Mouse (Mus musculus): ENCODE results near the gene Tmem39a.

Gene Tmem39a

GRCm38 (mm10) chr16:38558221-38558748 is at the start of gene Tmem39a:
Gene Tmem39a, plus strand, starts transcription at chr16:38558698.
- DNase-seq (ENCODE audit: low spot score in 2 of 2): no peak

GRCm38 (mm10) chr16:38510846-38511245 is 47.7 kb upstream of the Tmem39a start:
- no peak for DNase-seq (ENCODE audit: low spot score in 2 of 2)

GRCm38 (mm10) chr16:38519140-38519539 is 39.4 kb upstream of the Tmem39a start:
- no peak for DNase-seq (ENCODE audit: low spot score in 2 of 2)

GRCm38 (mm10) chr16:38521211-38521987 is 37.1 kb upstream of the Tmem39a start:
- DNase-seq (ENCODE audit: low spot score in 2 of 2): no peak

- DNase-seq (ENCODE audit: low spot score in 2 of 2): peak; percentile 95 to 97
Measured at GRCm38 (mm10) chr16:38522129-38523084, 36.1 kb upstream of the Tmem39a start, which contains the start of gene Timmdc1. Gene Timmdc1, minus strand, starts transcription at chr16:38522663.

GRCm38 (mm10) chr16:38526264-38526663 is 32.2 kb upstream of the Tmem39a start:
- no peak for DNase-seq (ENCODE audit: low spot score in 2 of 2)

- peak; percentile 70 to 86 for DNase-seq (ENCODE audit: low spot score in 2 of 2)
Measured at GRCm38 (mm10) chr16:38536544-38537146, 21.9 kb upstream of the Tmem39a start.

GRCm38 (mm10) chr16:38538716-38539380 is 19.6 kb upstream of the Tmem39a start:
- no peak for DNase-seq (ENCODE audit: low spot score in 2 of 2)

GRCm38 (mm10) chr16:38548000-38548399 is 10.5 kb upstream of the Tmem39a start:
- no peak for DNase-seq (ENCODE audit: low spot score in 2 of 2)

- DNase-seq (ENCODE audit: low spot score in 2 of 2): peak; percentile 64 to 86
Measured at GRCm38 (mm10) chr16:38549479-38550396, 8.8 kb upstream of the Tmem39a start, which contains the start of gene Poglut1. Gene Poglut1, minus strand, starts transcription at chr16:38550258.

GRCm38 (mm10) chr16:38555988-38556387 is 2.5 kb upstream of the Tmem39a start:
- DNase-seq (ENCODE audit: low spot score in 2 of 2): no peak

- DNase-seq (ENCODE audit: low spot score in 2 of 2): peak; percentile 92 to 96
Measured at GRCm38 (mm10) chr16:38562131-38562967, 3.9 kb downstream of the Tmem39a start.

GRCm38 (mm10) chr16:38562968-38563327 is 4.5 kb downstream of the Tmem39a start:
- DNase-seq (ENCODE audit: low spot score in 2 of 2): no peak

GRCm38 (mm10) chr16:38563516-38563915 is 5.0 kb downstream of the Tmem39a start:
- DNase-seq (ENCODE audit: low spot score in 2 of 2): no peak

GRCm38 (mm10) chr16:38568192-38568591 is 9.7 kb downstream of the Tmem39a start:
- DNase-seq (ENCODE audit: low spot score in 2 of 2): no peak

- DNase-seq (ENCODE audit: low spot score in 2 of 2): no peak
Measured at GRCm38 (mm10) chr16:38571481-38571880, 13.0 kb downstream of the Tmem39a start.

GRCm38 (mm10) chr16:38584761-38585160 is 26.3 kb downstream of the Tmem39a start:
- no peak for DNase-seq (ENCODE audit: low spot score in 2 of 2)

GRCm38 (mm10) chr16:38585186-38585585 is 26.7 kb downstream of the Tmem39a start:
- DNase-seq (ENCODE audit: low spot score in 2 of 2): no peak

- no peak for DNase-seq (ENCODE audit: low spot score in 2 of 2)
Measured at GRCm38 (mm10) chr16:38587163-38587562, 28.7 kb downstream of the Tmem39a start.
